Mouse (Mus musculus) E14TG2a.4 (cell line): ENCODE results near the gene Immp2l.

ENCODE experiments used
- CTCF ChIP-seq: conservative IDR thresholded peaks from 2 replicates; pipeline ENCODE4 v1.5.1; 2014; ENCODE audit warnings: low read length
- NANOG ChIP-seq: IDR thresholded peaks from 2 replicates; pipeline ENCODE4 v1.6.1; 2014; ENCODE audit warnings: borderline replicate concordance, low read length, mixed read lengths
- POU5F1 ChIP-seq: IDR thresholded peaks from 2 replicates; pipeline ENCODE4 v1.6.1; 2014; ENCODE audit warnings: low read length, borderline replicate concordance

- TF ChIP-seq CTCF (peak; percentile 22; the same call in 1 of the 2 replicates), NANOG (no peak), POU5F1 (no peak)
These were observed 198.0 kb downstream of the Immp2l start for GRCm38 (mm10) chr12:41221893-41222292.
